Comparison of ENCODE assay signal across 34 mouse cellular contexts in the genomic region with DNA sequence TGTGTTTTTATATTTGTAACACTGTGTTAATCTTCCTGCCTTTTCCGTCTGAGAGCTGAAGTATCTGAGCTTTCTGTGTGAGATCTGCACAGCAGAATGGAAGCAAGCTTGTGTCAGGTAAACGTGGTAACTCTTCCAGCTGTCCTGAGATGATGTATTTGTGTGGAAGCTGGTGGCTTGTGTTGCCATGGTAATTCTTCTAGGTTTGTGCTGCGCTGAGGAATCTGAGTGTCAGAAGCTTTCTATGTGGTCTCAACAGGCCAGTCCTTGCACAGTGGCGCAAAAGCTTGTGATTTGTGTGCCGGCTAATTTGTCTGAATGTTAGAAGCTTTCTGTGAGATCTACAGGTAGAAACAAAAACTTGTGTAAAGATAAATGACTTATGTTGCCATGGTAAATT. TPM values are rescaled to one million over a fixed set of nuclear protein-coding genes. Genes with fewer than 3 reads are reported as not detected.
"Had no signal": no experiment of that assay in that cellular context is flagged by ENCODE, and none has a peak within 500 bp of the region (broad histone marks: within the 10 kb centered on the region; RNA-seq: fewer than 3 reads in every experiment).

No protein-coding gene starts in this region.

RNA-seq across cellular contexts. Expression of gene Tex13b, which starts 43.8 kb away (rescaled TPM):
- total RNA-seq: gastrocnemius, adult 2 months; gastrocnemius, postnatal 10 days; gastrocnemius, postnatal 25 days; gastrocnemius, postnatal 4 days; granulocyte monocyte progenitor cell, adult 5-6 weeks; heart, adult 18-20 months; heart, adult 8-10 months; heart, postnatal 10 days; heart, postnatal 25 days; heart, postnatal 4 days; hindbrain, postnatal 0 days; layer of hippocampus, adult 18-20 months; layer of hippocampus, adult 8-10 months; layer of hippocampus, postnatal 14 days; layer of hippocampus, postnatal 36 days; left cerebral cortex, adult 18-20 months; left cerebral cortex, adult 8-10 months; left cerebral cortex, postnatal 10 days; left cerebral cortex, postnatal 36 days had no signal
- polyA plus RNA-seq: heart, embryonic 10.5 days; heart, embryonic 12.5 days; heart, embryonic 14.5 days; heart, embryonic 16.5 days; hindbrain, embryonic 10.5 days; hindbrain, embryonic 12.5 days; hindbrain, embryonic 14.5 days; hindbrain, postnatal 0 days; intestine, embryonic 16.5 days; kidney, adult 2 months; large intestine, adult 2 months; limb, embryonic 10.5 days; limb, embryonic 12.5 days; limb, embryonic 14.5 days; liver, embryonic 11.5 days; liver, embryonic 13.5 days had no signal

RNA-seq across cellular contexts. Expression of gene Vsig1, which starts 50.4 kb away (rescaled TPM):
- total RNA-seq: gastrocnemius, adult 2 months; gastrocnemius, postnatal 25 days; gastrocnemius, postnatal 4 days; granulocyte monocyte progenitor cell, adult 5-6 weeks; heart, adult 18-20 months; heart, adult 8-10 months; heart, postnatal 10 days; heart, postnatal 25 days; heart, postnatal 4 days; layer of hippocampus, adult 18-20 months; layer of hippocampus, adult 8-10 months; layer of hippocampus, postnatal 14 days; layer of hippocampus, postnatal 36 days; left cerebral cortex, adult 18-20 months; left cerebral cortex, adult 8-10 months; left cerebral cortex, postnatal 36 days had no signal
- polyA plus RNA-seq: heart, embryonic 10.5 days; heart, embryonic 12.5 days; heart, embryonic 14.5 days; heart, embryonic 16.5 days; hindbrain, embryonic 10.5 days; hindbrain, embryonic 12.5 days; hindbrain, embryonic 14.5 days; hindbrain, postnatal 0 days; limb, embryonic 10.5 days; limb, embryonic 12.5 days; limb, embryonic 14.5 days; liver, embryonic 13.5 days had no signal
